Mouse (Mus musculus) limb, embryonic 14.5 days (tissue): ENCODE results near the gene Adk. TPM values are rescaled to one million over a fixed set of nuclear protein-coding genes. Genes with fewer than 3 reads are reported as not detected.
"Not testable (repeated sequence)": the region's sequence is repeated elsewhere in the genome, so short reads cannot be mapped to it uniquely, and the experiment has no call there.

Source experiments
- ATAC-seq: fragments of 200-750 bp; cut with Nextera tagmentation; 2 replicates; pipeline ENCODE4 v1.8.0; 2017; ENCODE audit warnings: low read depth, moderate number of reproducible peaks, moderate TSS enrichment; ENCODE audit not compliant: low FRiP score
- DNase-seq: peaks from one replicate; pipeline ENCODE4 v3.0.0-alpha.2; 2015; ENCODE audit warnings: low spot score
- H3K27ac ChIP-seq: fragments of 300-500 bp; sonication (generic); replicated peaks from 2 replicates; pipeline ENCODE4 v1.5.1; 2014; ENCODE audit warnings: low read depth, mild to moderate bottlenecking, low read length, moderate library complexity, mixed read lengths
- H3K27me3 ChIP-seq: fragments of 300-500 bp; sonication (generic); 2 replicates; pipeline ENCODE4 v1.6.1; 2014; ENCODE audit warnings: low read length, mixed read lengths; ENCODE audit not compliant: control insufficient read depth, insufficient read depth
- H3K36me3 ChIP-seq: fragments of 300-500 bp; sonication (generic); 2 replicates; pipeline ENCODE4 v1.6.1; 2014; ENCODE audit warnings: mild to moderate bottlenecking, low read length, moderate library complexity, mixed read lengths; ENCODE audit not compliant: control insufficient read depth, insufficient read depth
- H3K4me1 ChIP-seq: fragments of 300-500 bp; sonication (generic); 2 replicates; pipeline ENCODE4 v1.6.1; 2014; ENCODE audit warnings: antibody characterized with exemption, low read length, mixed read lengths; ENCODE audit not compliant: control insufficient read depth, insufficient read depth
- H3K4me2 ChIP-seq: fragments of 300-500 bp; sonication (generic); replicated peaks from 2 replicates; pipeline ENCODE4 v1.6.1; 2014; ENCODE audit warnings: low read depth, mild to moderate bottlenecking, low read length, moderate library complexity; ENCODE audit not compliant: severe bottlenecking
- H3K4me3 ChIP-seq: fragments of 300-500 bp; sonication (generic); replicated peaks from 2 replicates; pipeline ENCODE4 v1.5.1; 2014; ENCODE audit warnings: low read length
- H3K9ac ChIP-seq: fragments of 300-500 bp; sonication (generic); 2 replicates; pipeline ENCODE4 v1.6.1; 2014; ENCODE audit warnings: mild to moderate bottlenecking, low read depth, low read length, moderate library complexity; ENCODE audit not compliant: severe bottlenecking
- H3K9me3 ChIP-seq: fragments of 300-500 bp; sonication (generic); 2 replicates; pipeline ENCODE4 v1.6.1; 2016; ENCODE audit warnings: low read length; ENCODE audit not compliant: control insufficient read depth
- POLR2A ChIP-seq: fragments of 200-500 bp; IDR thresholded peaks from 2 replicates; pipeline ENCODE4 v1.8.0; 2012; ENCODE audit warnings: inconsistent platforms, mild to moderate bottlenecking, moderate library complexity, borderline replicate concordance; ENCODE audit not compliant: insufficient read depth, insufficient read length; ENCODE audit errors: extremely low read depth
- WGBS: fragments of 180-500 bp; shearing (Covaris S2); extraction: QIAGEN DNeasy Blood & Tissue Kit; methylation state at CpG from one replicate; pipeline ENCODE4 v1.1.7; 2014; 5-methylcytosine and 5-hydroxymethylcytosine counted together
- polyA plus RNA-seq, 2 experiments: library from polyadenylated mRNA; depleted of rRNA in 1 of 2; stranded (reverse) in 1 of 2; unstranded in 1 of 2; fragments of >200 nt; fragmentation: Nextera tagmentation in 1 of 2; extraction: Ambion mirVana in 1 of 2; gene quantifications; 2 replicates each; pipeline versions ENCODE4 v1.2.1 to v1.2.3; 2012 to 2014

Gene Adk
- polyA plus RNA-seq, 2 experiments = 55.6 to 140 TPM

- H3K4me2 ChIP-seq = no peak overlapping the region
Observed at GRCm38 (mm10) chr14:21485961-21486520, 433.7 kb downstream of the Adk start.

GRCm38 (mm10) chr14:21487135-21487534, 434.8 kb downstream of the Adk start:
- DNase-seq, H3K4me1 ChIP-seq, H3K4me2 ChIP-seq, H3K36me3 ChIP-seq, H3K27me3 ChIP-seq, H3K27ac ChIP-seq, H3K4me3 ChIP-seq, H3K9me3 ChIP-seq, ATAC-seq, H3K9ac ChIP-seq: not testable (repeated sequence)
- WGBS = 94% methylated on average over 2 of the region's 2 CpGs

More at GRCm38 (mm10) chr14:21485961-21486520, 433.7 kb downstream of the Adk start:
- no peak overlapping the region for H3K27ac ChIP-seq
- no peak for TF ChIP-seq POLR2A
- no peak for DNase-seq
- H3K4me1 ChIP-seq = no peaks in the 10 kb centered on the region
- no peak for ATAC-seq
- H3K9ac ChIP-seq = no peak overlapping the region
- 92% methylated on average over 3 of the region's 3 CpGs for WGBS
- no peaks in the 10 kb centered on the region for H3K9me3 ChIP-seq
- H3K4me3 ChIP-seq = no peak overlapping the region
- no peaks in the 10 kb centered on the region for H3K27me3 ChIP-seq
- no peaks in the 10 kb centered on the region for H3K36me3 ChIP-seq

GRCm38 (mm10) chr14:21488426-21489115, 436.2 kb downstream of the Adk start:
- not testable (repeated sequence) for DNase-seq, H3K4me3 ChIP-seq, H3K27me3 ChIP-seq, H3K4me1 ChIP-seq, ATAC-seq, H3K4me2 ChIP-seq, H3K27ac ChIP-seq, H3K36me3 ChIP-seq, H3K9me3 ChIP-seq, H3K9ac ChIP-seq
- WGBS = 78% methylated on average over 8 of the region's 9 CpGs

- H3K27ac ChIP-seq = no peak overlapping the region
- ATAC-seq = no peak
- TF ChIP-seq POLR2A = no peak
- no peak overlapping the region for H3K4me2 ChIP-seq
- no peak overlapping the region for H3K4me3 ChIP-seq
- H3K9me3 ChIP-seq = no peaks in the 10 kb centered on the region
- H3K4me1 ChIP-seq = no peaks in the 10 kb centered on the region
- WGBS = 70% methylated on average over 3 of the region's 3 CpGs
- H3K36me3 ChIP-seq = no peaks in the 10 kb centered on the region
- no peaks in the 10 kb centered on the region for H3K27me3 ChIP-seq
- no peak for DNase-seq
- no peak overlapping the region for H3K9ac ChIP-seq
Observed at GRCm38 (mm10) chr14:21489116-21489485, 436.7 kb downstream of the Adk start.

GRCm38 (mm10) chr14:21490141-21490540, 437.8 kb downstream of the Adk start:
- H3K36me3 ChIP-seq = no peaks in the 10 kb centered on the region
- 40% methylated on average over 4 of the region's 4 CpGs for WGBS
- TF ChIP-seq POLR2A = no peak
- no peaks in the 10 kb centered on the region for H3K4me1 ChIP-seq
- H3K4me3 ChIP-seq = no peak overlapping the region
- H3K27ac ChIP-seq = no peak overlapping the region
- no peak for ATAC-seq
- no peak for DNase-seq
- no peaks in the 10 kb centered on the region for H3K9me3 ChIP-seq
- no peaks in the 10 kb centered on the region for H3K27me3 ChIP-seq
- no peak overlapping the region for H3K9ac ChIP-seq
- no peak overlapping the region for H3K4me2 ChIP-seq

Other genes starting within 250 kb of the Adk start
- gene Plau, start 215.9 kb upstream of the Adk start, polyA plus RNA-seq (2012; rRNA removed) = 8.3 and 9.1 TPM in 2 replicates
- 3.1 and 3.4 TPM in 2 replicates for gene Plau, start 215.9 kb upstream of the Adk start, polyA plus RNA-seq (2014; fragmentation: Nextera tagmentation; extraction: Ambion mirVana)
- 67.4 and 69.9 TPM in 2 replicates for gene Vcl, start 123.2 kb upstream of the Adk start, polyA plus RNA-seq (2012; rRNA removed)
- gene Vcl, start 123.2 kb upstream of the Adk start, polyA plus RNA-seq (2014; fragmentation: Nextera tagmentation; extraction: Ambion mirVana) = 62.4 and 64.1 TPM in 2 replicates
- gene Ap3m1, start 66 bp upstream of the Adk start, polyA plus RNA-seq (2012; rRNA removed) = 73.9 and 76.4 TPM in 2 replicates
- 77.7 and 86.6 TPM in 2 replicates for gene Ap3m1, start 66 bp upstream of the Adk start, polyA plus RNA-seq (2014; fragmentation: Nextera tagmentation; extraction: Ambion mirVana)